Mouse (Mus musculus) cerebellum, adult 9-10 months (tissue): ENCODE measurements around the gene Tmem270.

Experiments
- DNase-seq: peaks from one replicate; pipeline ENCODE4 v3.0.0; 2022

The Tmem270 gene

GRCm38 (mm10) chr5:134876801-134877200 is 29.7 kb downstream of the Tmem270 start:
- no peak for DNase-seq

- DNase-seq, result no peak
Observed at GRCm38 (mm10) chr5:134875245-134875644, 31.3 kb downstream of the Tmem270 start.

- DNase-seq, result peak; percentile 19
Observed at GRCm38 (mm10) chr5:134873956-134874879, 32.3 kb downstream of the Tmem270 start.

GRCm38 (mm10) chr5:134873034-134873433 is 33.5 kb downstream of the Tmem270 start:
- no peak for DNase-seq

GRCm38 (mm10) chr5:134872597-134872996 is 33.9 kb downstream of the Tmem270 start:
- no peak for DNase-seq

- no peak for DNase-seq
Observed at GRCm38 (mm10) chr5:134868506-134868905, 38.0 kb downstream of the Tmem270 start.

- DNase-seq, result no peak
Observed at GRCm38 (mm10) chr5:134867320-134868144, 39.0 kb downstream of the Tmem270 start.

- DNase-seq, result no peak
Observed at GRCm38 (mm10) chr5:134865158-134865557, 41.4 kb downstream of the Tmem270 start.

- DNase-seq, result no peak
Observed at GRCm38 (mm10) chr5:134861902-134862497, 44.5 kb downstream of the Tmem270 start.

GRCm38 (mm10) chr5:134859193-134859592 is 47.3 kb downstream of the Tmem270 start:
- DNase-seq, result no peak

GRCm38 (mm10) chr5:134858378-134858777 is 48.2 kb downstream of the Tmem270 start:
- no peak for DNase-seq

- no peak for DNase-seq
Observed at GRCm38 (mm10) chr5:134852873-134853272, 53.7 kb downstream of the Tmem270 start.
